Mouse (Mus musculus): Measurements from ENCODE around the gene Tekt4. TPM values are rescaled to one million over a fixed set of nuclear protein-coding genes. Genes with fewer than 3 reads are reported as not detected.

Tekt4 gene
- polyA plus RNA-seq, 1 experiment from 2014 or later: 0.06 TPM

DNA sequence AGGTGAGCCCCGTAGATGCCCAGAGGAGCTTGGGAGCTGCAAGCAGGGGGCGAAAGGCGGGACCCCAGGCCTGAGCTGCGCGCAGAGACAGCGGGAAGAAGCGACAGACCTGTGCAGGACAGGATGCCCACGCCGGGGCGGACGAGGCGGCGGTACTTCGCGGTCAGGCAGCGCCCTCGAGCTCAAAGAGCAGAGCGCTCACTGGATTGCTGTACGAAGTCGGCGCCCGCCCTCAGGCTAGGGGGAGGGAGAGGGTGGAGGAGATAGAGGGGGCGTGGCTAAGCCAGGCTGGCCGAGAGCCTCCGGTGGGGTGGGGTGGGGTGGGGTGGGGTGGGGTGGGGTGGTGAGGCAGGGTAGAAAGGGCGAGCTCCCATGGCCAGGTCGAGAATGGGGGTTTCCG, 42.6 kb downstream of the Tekt4 start, which contains the start of gene Sstr5:
Sstr5 (minus strand) TSS at position 276 of the 400 bp plus-strand sequence.
- Histone ChIP-seq H3K9ac (ENCODE audit: low read length) (no peak within 1 kb of the TSS; the same call in 1 of the 2 replicates), H3K4me1 (replicated peaks; ENCODE audit: control insufficient read depth, insufficient read depth) (0 out of 2 replicates have a peak, but pooled peaks cover 3% of the 10 kb centered on the region), H3K4me3 (ENCODE audit: low read depth, low read length) (no peak within 1 kb of the TSS), H3K9me3 (ENCODE audit: control insufficient read depth, low read length) (no peaks in the 10 kb centered on the region), H3K27me3 (ENCODE audit: control insufficient read depth, insufficient read depth, low read length) (peaks cover 7% of the 10 kb centered on the region; the same call in 1 of the 2 replicates), H3K27ac (replicated peaks) (no peak within 1 kb of the TSS), H3K4me2 (replicated peaks; ENCODE audit: low read depth) (peak within 1 kb of the TSS; percentile 31), H3K36me3 (ENCODE audit: control insufficient read depth, insufficient read depth, low read length) (no peaks in the 10 kb centered on the region)
- ATAC-seq (ENCODE audit: low FRiP score, low TSS enrichment): no peak
- TF ChIP-seq EP300 (optimal IDR thresholded peaks at IDR 0.05) (no peak), CTCF (IDR thresholded peaks at IDR 0.05; ENCODE audit: low read depth) (no peak)
- under 1% methylated on average over 21 of the region's 28 CpGs for WGBS
- DNase-seq (ENCODE audit: low spot score): peak; percentile 67

- H3K4me1 ChIP-seq (replicated peaks; ENCODE audit: control insufficient read depth, insufficient read depth): no peaks in the 10 kb centered on the region
- TF ChIP-seq EP300 (optimal IDR thresholded peaks at IDR 0.05) (no peak), CTCF (IDR thresholded peaks at IDR 0.05; ENCODE audit: low read depth) (no peak)
- H3K9me3 ChIP-seq (ENCODE audit: control insufficient read depth, low read length): no peaks in the 10 kb centered on the region
- no peak overlapping the region for H3K27ac ChIP-seq (replicated peaks)
- H3K27me3 ChIP-seq (ENCODE audit: control insufficient read depth, insufficient read depth, low read length): no peaks in the 10 kb centered on the region
- 67% methylated on average over 4 of the region's 4 CpGs for WGBS
- H3K4me3 ChIP-seq (ENCODE audit: low read depth, low read length): no peak overlapping the region
- no peak for DNase-seq (ENCODE audit: low spot score)
- no peak overlapping the region for H3K4me2 ChIP-seq (replicated peaks; ENCODE audit: low read depth)
- no peak for ATAC-seq (ENCODE audit: low FRiP score, low TSS enrichment)
- H3K36me3 ChIP-seq (ENCODE audit: control insufficient read depth, insufficient read depth, low read length): no peaks in the 10 kb centered on the region
- H3K9ac ChIP-seq (ENCODE audit: low read length): no peak overlapping the region
Observed at GRCm38 (mm10) chr17:25502599-25502998, 48.2 kb downstream of the Tekt4 start.

DNA sequence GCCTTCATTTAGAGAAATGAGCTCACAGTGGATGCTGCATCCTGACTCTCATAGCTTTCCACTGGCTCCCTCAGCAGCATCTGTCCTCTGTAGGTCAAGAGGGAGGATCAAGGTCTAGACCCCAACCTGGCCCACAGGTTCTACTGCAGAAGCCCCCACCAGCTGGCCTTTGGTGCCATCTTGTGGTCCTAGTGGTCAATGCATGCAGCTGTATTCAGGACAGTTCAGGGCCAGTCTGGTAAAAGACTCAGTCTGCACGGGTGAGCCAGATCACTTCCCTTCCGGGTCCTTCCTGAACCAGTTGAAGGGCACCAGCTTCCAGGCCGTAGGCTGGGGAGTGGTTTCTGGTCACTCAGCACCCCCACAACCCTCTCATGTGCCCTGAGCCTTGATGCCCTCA, 53.4 kb downstream of the Tekt4 start:
- 15% methylated on average over 3 of the region's 3 CpGs for WGBS
- peak; percentile 46 for ATAC-seq (ENCODE audit: low FRiP score, low TSS enrichment)
- H3K4me1 ChIP-seq (replicated peaks; ENCODE audit: control insufficient read depth, insufficient read depth): no peaks in the 10 kb centered on the region

GRCm38 (mm10) chr17:25508860-25509577, 54.6 kb downstream of the Tekt4 start:
- H3K4me3 ChIP-seq (ENCODE audit: low read depth, low read length): no peak overlapping the region
- H3K4me2 ChIP-seq (replicated peaks; ENCODE audit: low read depth): no peak overlapping the region
- no peaks in the 10 kb centered on the region for H3K36me3 ChIP-seq (ENCODE audit: control insufficient read depth, insufficient read depth, low read length)
- WGBS: 48% methylated on average over 7 of the region's 7 CpGs
- no peak overlapping the region for H3K27ac ChIP-seq (replicated peaks)
- no peaks in the 10 kb centered on the region for H3K4me1 ChIP-seq (replicated peaks; ENCODE audit: control insufficient read depth, insufficient read depth)
- ATAC-seq (ENCODE audit: low FRiP score, low TSS enrichment) (no peak), DNase-seq (ENCODE audit: low spot score) (peak; percentile 46)
- H3K27me3 ChIP-seq (ENCODE audit: control insufficient read depth, insufficient read depth, low read length): no peaks in the 10 kb centered on the region
- TF ChIP-seq CTCF (IDR thresholded peaks at IDR 0.05; ENCODE audit: low read depth) (peak; percentile 72), EP300 (optimal IDR thresholded peaks at IDR 0.05) (no peak)
- H3K9ac ChIP-seq (ENCODE audit: low read length): no peak overlapping the region
- no peaks in the 10 kb centered on the region for H3K9me3 ChIP-seq (ENCODE audit: control insufficient read depth, low read length)

More for the DNA sequence above, 53.4 kb downstream of the Tekt4 start:
- Histone ChIP-seq H3K9me3 (ENCODE audit: control insufficient read depth, low read length) (no peaks in the 10 kb centered on the region), H3K9ac (ENCODE audit: low read length) (no peak overlapping the region), H3K4me3 (ENCODE audit: low read depth, low read length) (no peak overlapping the region), H3K27me3 (ENCODE audit: control insufficient read depth, insufficient read depth, low read length) (no peaks in the 10 kb centered on the region), H3K4me2 (replicated peaks; ENCODE audit: low read depth) (no peak overlapping the region), H3K36me3 (ENCODE audit: control insufficient read depth, insufficient read depth, low read length) (no peaks in the 10 kb centered on the region), H3K27ac (replicated peaks) (no peak overlapping the region)
- peak; percentile 78 for DNase-seq (ENCODE audit: low spot score)
- TF ChIP-seq CTCF (IDR thresholded peaks at IDR 0.05; ENCODE audit: low read depth) (peak; percentile 97), EP300 (optimal IDR thresholded peaks at IDR 0.05) (no peak)

GRCm38 (mm10) chr17:25510074-25510830, 55.8 kb downstream of the Tekt4 start:
- H3K27me3 ChIP-seq (ENCODE audit: control insufficient read depth, insufficient read depth, low read length): no peaks in the 10 kb centered on the region

More at GRCm38 (mm10) chr17:25510074-25510830, 55.8 kb downstream of the Tekt4 start:
- no peaks in the 10 kb centered on the region for H3K36me3 ChIP-seq (ENCODE audit: control insufficient read depth, insufficient read depth, low read length)
- 77% methylated on average over 10 of the region's 10 CpGs for whole genome bisulfite sequencing
- H3K9ac ChIP-seq (ENCODE audit: low read length): no peak overlapping the region
- no peaks in the 10 kb centered on the region for H3K9me3 ChIP-seq (ENCODE audit: control insufficient read depth, low read length)
- no peak overlapping the region for H3K27ac ChIP-seq (replicated peaks)
- DNase-seq (ENCODE audit: low spot score) (no peak), ATAC-seq (ENCODE audit: low FRiP score, low TSS enrichment) (no peak)
- TF ChIP-seq CTCF (IDR thresholded peaks at IDR 0.05; ENCODE audit: low read depth): no peak
- TF ChIP-seq EP300 (optimal IDR thresholded peaks at IDR 0.05): no peak
- no peak overlapping the region for H3K4me3 ChIP-seq (ENCODE audit: low read depth, low read length)
- H3K4me1 ChIP-seq (replicated peaks; ENCODE audit: control insufficient read depth, insufficient read depth): no peaks in the 10 kb centered on the region
- no peak overlapping the region for H3K4me2 ChIP-seq (replicated peaks; ENCODE audit: low read depth)

Data from stomach, postnatal 0 days (tissue).